Mouse (Mus musculus): ENCODE measurements around the gene Polm. TPM values are rescaled to one million over a fixed set of nuclear protein-coding genes. Genes with fewer than 3 reads are reported as not detected.
A peak's percentile ranks its signal among the peaks of the same experiment; 100 is the strongest.

Gene Polm
- polyA plus RNA-seq, 1 experiment from 2014 or later: 6.2 TPM

GRCm38 (mm10) chr11:5805711-5806110, 32.1 kb downstream of the Polm start:
- Histone ChIP-seq H3K27ac (ENCODE audit: low read depth, low read length) (no peak overlapping the region), H3K9ac (ENCODE audit: low read length) (no peak overlapping the region), H3K4me1 (ENCODE audit: control insufficient read depth, insufficient read depth, low read length) (no peaks in the 10 kb centered on the region), H3K4me2 (ENCODE audit: low read depth) (no peak overlapping the region), H3K4me3 (ENCODE audit: low read depth, low read length) (no peak overlapping the region), H3K36me3 (ENCODE audit: control insufficient read depth, insufficient read depth, low read length) (peaks cover 2% of the 10 kb centered on the region; the same call in 1 of the 2 replicates), H3K9me3 (ENCODE audit: control insufficient read depth, low read length) (no peaks in the 10 kb centered on the region), H3K27me3 (ENCODE audit: control insufficient read depth, insufficient read depth, low read length) (no peaks in the 10 kb centered on the region)
- DNase-seq (ENCODE audit: low spot score) (no peak), ATAC-seq (ENCODE audit: insufficient read depth, low FRiP score, low TSS enrichment) (no peak)
- 89% methylated on average over 3 of the region's 3 CpGs for WGBS

GRCm38 (mm10) chr11:5804174-5804573, 33.6 kb downstream of the Polm start:
- no peak overlapping the region for H3K4me2 ChIP-seq (ENCODE audit: low read depth)
- H3K4me3 ChIP-seq (ENCODE audit: low read depth, low read length): no peak overlapping the region
- H3K9me3 ChIP-seq (ENCODE audit: control insufficient read depth, low read length): no peaks in the 10 kb centered on the region
- H3K36me3 ChIP-seq (ENCODE audit: control insufficient read depth, insufficient read depth, low read length): peaks cover 5% of the 10 kb centered on the region
- H3K27me3 ChIP-seq (ENCODE audit: control insufficient read depth, insufficient read depth, low read length): no peaks in the 10 kb centered on the region
- no peak overlapping the region for H3K27ac ChIP-seq (ENCODE audit: low read depth, low read length)
- 78% methylated on average over 5 of the region's 5 CpGs for WGBS
- H3K9ac ChIP-seq (ENCODE audit: low read length): no peak overlapping the region
- ATAC-seq (ENCODE audit: insufficient read depth, low FRiP score, low TSS enrichment) (no peak), DNase-seq (ENCODE audit: low spot score) (peak; percentile 9)
- no peaks in the 10 kb centered on the region for H3K4me1 ChIP-seq (ENCODE audit: control insufficient read depth, insufficient read depth, low read length)

GRCm38 (mm10) chr11:5803551-5803981, 34.2 kb downstream of the Polm start, which contains the start of gene Pgam2:
Gene Pgam2, minus strand, starts transcription at chr11:5803733.
- WGBS: 65% methylated on average over 8 of the region's 8 CpGs

GRCm38 (mm10) chr11:5802457-5803217, 35.2 kb downstream of the Polm start:
- DNase-seq (ENCODE audit: low spot score) (no peak), ATAC-seq (ENCODE audit: insufficient read depth, low FRiP score, low TSS enrichment) (no peak)
- WGBS: 74% methylated on average over 8 of the region's 8 CpGs
- no peaks in the 10 kb centered on the region for H3K4me1 ChIP-seq (ENCODE audit: control insufficient read depth, insufficient read depth, low read length)
- no peaks in the 10 kb centered on the region for H3K9me3 ChIP-seq (ENCODE audit: control insufficient read depth, low read length)
- H3K9ac ChIP-seq (ENCODE audit: low read length): no peak overlapping the region
- no peak overlapping the region for H3K27ac ChIP-seq (ENCODE audit: low read depth, low read length)
- H3K4me2 ChIP-seq (ENCODE audit: low read depth): no peak overlapping the region
- H3K4me3 ChIP-seq (ENCODE audit: low read depth, low read length): no peak overlapping the region
- no peaks in the 10 kb centered on the region for H3K27me3 ChIP-seq (ENCODE audit: control insufficient read depth, insufficient read depth, low read length)
- H3K36me3 ChIP-seq (ENCODE audit: control insufficient read depth, insufficient read depth, low read length): peaks cover 7% of the 10 kb centered on the region

More at GRCm38 (mm10) chr11:5803551-5803981, 34.2 kb downstream of the Polm start, which contains the start of gene Pgam2:
- Histone ChIP-seq H3K4me1 (ENCODE audit: control insufficient read depth, insufficient read depth, low read length) (no peaks in the 10 kb centered on the region), H3K36me3 (ENCODE audit: control insufficient read depth, insufficient read depth, low read length) (peaks cover 5% of the 10 kb centered on the region), H3K9ac (ENCODE audit: low read length) (no peak within 1 kb of the TSS), H3K27ac (ENCODE audit: low read depth, low read length) (no peak within 1 kb of the TSS), H3K4me3 (ENCODE audit: low read depth, low read length) (no peak within 1 kb of the TSS), H3K27me3 (ENCODE audit: control insufficient read depth, insufficient read depth, low read length) (no peaks in the 10 kb centered on the region), H3K4me2 (ENCODE audit: low read depth) (no peak within 1 kb of the TSS), H3K9me3 (ENCODE audit: control insufficient read depth, low read length) (no peaks in the 10 kb centered on the region)
- ATAC-seq (ENCODE audit: insufficient read depth, low FRiP score, low TSS enrichment) (no peak), DNase-seq (ENCODE audit: low spot score) (peak; percentile 25)

- H3K36me3 ChIP-seq (ENCODE audit: control insufficient read depth, insufficient read depth, low read length): peaks cover 12% of the 10 kb centered on the region
- ATAC-seq (ENCODE audit: insufficient read depth, low FRiP score, low TSS enrichment): no peak
- DNase-seq (ENCODE audit: low spot score): peak; percentile 9
- H3K4me1 ChIP-seq (ENCODE audit: control insufficient read depth, insufficient read depth, low read length): no peaks in the 10 kb centered on the region
- no peaks in the 10 kb centered on the region for H3K27me3 ChIP-seq (ENCODE audit: control insufficient read depth, insufficient read depth, low read length)
- no peak overlapping the region for H3K27ac ChIP-seq (ENCODE audit: low read depth, low read length)
- no peaks in the 10 kb centered on the region for H3K9me3 ChIP-seq (ENCODE audit: control insufficient read depth, low read length)
- WGBS: 72% methylated on average over 12 of the region's 12 CpGs
- H3K4me2 ChIP-seq (ENCODE audit: low read depth): no peak overlapping the region
- H3K4me3 ChIP-seq (ENCODE audit: low read depth, low read length): no peak overlapping the region
- no peak overlapping the region for H3K9ac ChIP-seq (ENCODE audit: low read length)
These were observed 35.8 kb downstream of the Polm start for GRCm38 (mm10) chr11:5802005-5802404.

- no peaks in the 10 kb centered on the region for H3K4me1 ChIP-seq (ENCODE audit: control insufficient read depth, insufficient read depth, low read length)
- no peak overlapping the region for H3K4me3 ChIP-seq (ENCODE audit: low read depth, low read length)
- ATAC-seq (ENCODE audit: insufficient read depth, low FRiP score, low TSS enrichment) (no peak), DNase-seq (ENCODE audit: low spot score) (peak; percentile 8)
- H3K9ac ChIP-seq (ENCODE audit: low read length): no peak overlapping the region
- WGBS: 92% methylated on average over 16 of the region's 16 CpGs
- H3K4me2 ChIP-seq (ENCODE audit: low read depth): no peak overlapping the region
- H3K36me3 ChIP-seq (ENCODE audit: control insufficient read depth, insufficient read depth, low read length): peaks cover 17% of the 10 kb centered on the region
- H3K27me3 ChIP-seq (ENCODE audit: control insufficient read depth, insufficient read depth, low read length): no peaks in the 10 kb centered on the region
- H3K9me3 ChIP-seq (ENCODE audit: control insufficient read depth, low read length): no peaks in the 10 kb centered on the region
- H3K27ac ChIP-seq (ENCODE audit: low read depth, low read length): no peak overlapping the region
These were observed 36.3 kb downstream of the Polm start for GRCm38 (mm10) chr11:5801511-5801910.

GRCm38 (mm10) chr11:5799621-5800490, 38.0 kb downstream of the Polm start:
- no peak overlapping the region for H3K4me3 ChIP-seq (ENCODE audit: low read depth, low read length)
- 92% methylated on average over 17 of the region's 17 CpGs for WGBS
- no peaks in the 10 kb centered on the region for H3K27me3 ChIP-seq (ENCODE audit: control insufficient read depth, insufficient read depth, low read length)
- DNase-seq (ENCODE audit: low spot score) (peak; percentile 0), ATAC-seq (ENCODE audit: insufficient read depth, low FRiP score, low TSS enrichment) (no peak)
- peaks cover 26% of the 10 kb centered on the region for H3K36me3 ChIP-seq (ENCODE audit: control insufficient read depth, insufficient read depth, low read length)
- no peak overlapping the region for H3K4me2 ChIP-seq (ENCODE audit: low read depth)
- no peak overlapping the region for H3K27ac ChIP-seq (ENCODE audit: low read depth, low read length)
- H3K9me3 ChIP-seq (ENCODE audit: control insufficient read depth, low read length): no peaks in the 10 kb centered on the region
- H3K4me1 ChIP-seq (ENCODE audit: control insufficient read depth, insufficient read depth, low read length): no peaks in the 10 kb centered on the region
- H3K9ac ChIP-seq (ENCODE audit: low read length): no peak overlapping the region

GRCm38 (mm10) chr11:5797928-5798327, 39.9 kb downstream of the Polm start:
- WGBS: 93% methylated on average over 5 of the region's 5 CpGs
- H3K9me3 ChIP-seq (ENCODE audit: control insufficient read depth, low read length): no peaks in the 10 kb centered on the region
- no peak overlapping the region for H3K27ac ChIP-seq (ENCODE audit: low read depth, low read length)
- ATAC-seq (ENCODE audit: insufficient read depth, low FRiP score, low TSS enrichment) (no peak), DNase-seq (ENCODE audit: low spot score) (no peak)
- no peaks in the 10 kb centered on the region for H3K4me1 ChIP-seq (ENCODE audit: control insufficient read depth, insufficient read depth, low read length)
- H3K4me2 ChIP-seq (ENCODE audit: low read depth): no peak overlapping the region
- no peak overlapping the region for H3K4me3 ChIP-seq (ENCODE audit: low read depth, low read length)
- peaks cover 28% of the 10 kb centered on the region for H3K36me3 ChIP-seq (ENCODE audit: control insufficient read depth, insufficient read depth, low read length)
- H3K27me3 ChIP-seq (ENCODE audit: control insufficient read depth, insufficient read depth, low read length): no peaks in the 10 kb centered on the region
- no peak overlapping the region for H3K9ac ChIP-seq (ENCODE audit: low read length)
